Mouse (Mus musculus): Measurements from ENCODE around the gene RPS10-NUDT3.

The RPS10-NUDT3 gene

GRCm38 (mm10) chr17:27609576-27609975, 25.4 kb downstream of the RPS10-NUDT3 start:
- no peak for DNase-seq (ENCODE audit: low read depth, low spot score)
- Histone ChIP-seq H3K36me3 (ENCODE audit: control insufficient read depth, insufficient read depth, low read length, poor library complexity, severe bottlenecking) (no peaks in the 10 kb centered on the region), H3K27me3 (ENCODE audit: control insufficient read depth, insufficient read depth, low read length, poor library complexity, severe bottlenecking) (no peaks in the 10 kb centered on the region)

DNA sequence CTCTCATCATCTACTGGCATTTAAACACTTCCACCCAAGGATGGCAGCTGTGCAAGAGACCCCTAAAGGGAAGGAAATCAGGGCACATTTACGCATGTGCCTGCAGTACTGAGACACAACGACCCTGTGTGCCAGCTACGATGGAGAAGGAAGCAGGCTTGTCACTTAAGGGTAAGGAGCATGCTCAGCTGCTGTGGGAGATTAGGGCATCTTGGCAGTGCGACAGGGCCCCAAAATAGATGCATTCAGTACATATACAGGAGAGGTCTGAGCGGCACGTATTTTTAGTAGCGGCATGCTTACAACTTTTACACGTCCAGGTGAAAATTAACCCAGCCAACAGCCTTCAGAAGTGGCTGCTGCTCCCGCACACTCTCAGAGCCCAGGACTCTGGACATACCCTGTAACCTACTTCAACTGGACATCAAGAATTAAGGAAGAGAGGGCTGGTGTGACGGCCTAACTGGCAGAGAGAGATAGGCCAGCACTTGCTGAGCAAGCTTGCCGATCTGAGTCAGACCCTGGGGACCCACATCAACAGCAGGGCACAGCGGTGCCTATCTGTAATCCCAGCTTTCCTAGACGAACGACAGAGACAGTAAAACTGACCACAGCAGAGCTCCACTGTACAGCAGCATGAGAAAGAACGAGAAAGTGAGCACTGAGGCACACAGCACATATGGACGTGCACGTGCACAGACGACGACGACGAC, 31.3 kb downstream of the RPS10-NUDT3 start:
- Histone ChIP-seq H3K27me3 (ENCODE audit: control insufficient read depth, insufficient read depth, low read length, poor library complexity, severe bottlenecking) (no peaks in the 10 kb centered on the region), H3K36me3 (ENCODE audit: control insufficient read depth, insufficient read depth, low read length, poor library complexity, severe bottlenecking) (no peaks in the 10 kb centered on the region)
- DNase-seq (ENCODE audit: low read depth, low spot score), result no peak

DNA sequence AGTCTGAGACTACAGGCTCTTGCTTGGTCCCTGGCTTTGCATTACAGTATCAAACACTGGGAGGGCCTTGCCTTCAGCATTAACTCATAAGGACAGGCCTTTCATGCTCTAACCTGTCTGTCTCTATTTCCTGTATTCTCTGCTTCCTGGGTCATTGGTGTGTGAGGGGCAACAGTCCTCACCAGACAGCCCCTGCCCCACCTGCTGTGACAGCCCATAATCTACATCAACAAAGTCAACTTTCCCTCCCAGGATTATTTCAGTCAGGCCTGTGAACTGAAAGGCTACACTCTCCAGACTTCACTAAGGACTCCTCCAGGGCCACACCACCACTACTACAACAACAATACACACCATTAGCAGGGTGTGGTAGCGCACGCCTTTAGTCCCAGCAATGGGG, 32.0 kb downstream of the RPS10-NUDT3 start:
- DNase-seq (ENCODE audit: low read depth, low spot score), result no peak
- H3K36me3 ChIP-seq (ENCODE audit: control insufficient read depth, insufficient read depth, low read length, poor library complexity, severe bottlenecking), result no peaks in the 10 kb centered on the region
- H3K27me3 ChIP-seq (ENCODE audit: control insufficient read depth, insufficient read depth, low read length, poor library complexity, severe bottlenecking), result no peaks in the 10 kb centered on the region

- H3K36me3 ChIP-seq (ENCODE audit: control insufficient read depth, insufficient read depth, low read length, poor library complexity, severe bottlenecking), result peaks cover 2% of the 10 kb centered on the region; the same call in 1 of the 2 replicates
- DNase-seq (ENCODE audit: low read depth, low spot score), result no peak
- no peaks in the 10 kb centered on the region for H3K27me3 ChIP-seq (ENCODE audit: control insufficient read depth, insufficient read depth, low read length, poor library complexity, severe bottlenecking)
Observed at GRCm38 (mm10) chr17:27600869-27601268, 34.2 kb downstream of the RPS10-NUDT3 start.

DNA sequence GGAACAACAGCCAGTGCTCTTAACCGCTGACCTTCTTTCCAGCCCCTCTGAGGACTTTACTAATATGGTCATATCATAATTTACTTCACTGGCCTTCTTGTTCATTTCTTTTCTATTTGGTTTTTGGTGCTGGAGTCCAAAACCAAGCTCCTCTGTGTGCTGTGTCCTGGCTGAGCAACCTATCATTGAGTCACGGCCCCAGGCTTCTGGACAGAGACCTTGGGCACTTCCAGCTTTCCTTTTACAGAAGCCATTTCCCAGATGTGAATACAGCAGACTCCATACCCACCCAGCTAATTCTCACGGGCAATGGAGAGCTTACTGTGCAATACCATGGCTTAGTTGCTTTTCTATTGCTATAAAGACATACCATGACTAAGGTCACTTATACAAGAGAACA, 34.7 kb downstream of the RPS10-NUDT3 start:
- Histone ChIP-seq H3K27me3 (ENCODE audit: control insufficient read depth, insufficient read depth, low read length, poor library complexity, severe bottlenecking) (no peaks in the 10 kb centered on the region), H3K36me3 (ENCODE audit: control insufficient read depth, insufficient read depth, low read length, poor library complexity, severe bottlenecking) (peaks cover 3% of the 10 kb centered on the region)
- DNase-seq (ENCODE audit: low read depth, low spot score), result no peak

DNA sequence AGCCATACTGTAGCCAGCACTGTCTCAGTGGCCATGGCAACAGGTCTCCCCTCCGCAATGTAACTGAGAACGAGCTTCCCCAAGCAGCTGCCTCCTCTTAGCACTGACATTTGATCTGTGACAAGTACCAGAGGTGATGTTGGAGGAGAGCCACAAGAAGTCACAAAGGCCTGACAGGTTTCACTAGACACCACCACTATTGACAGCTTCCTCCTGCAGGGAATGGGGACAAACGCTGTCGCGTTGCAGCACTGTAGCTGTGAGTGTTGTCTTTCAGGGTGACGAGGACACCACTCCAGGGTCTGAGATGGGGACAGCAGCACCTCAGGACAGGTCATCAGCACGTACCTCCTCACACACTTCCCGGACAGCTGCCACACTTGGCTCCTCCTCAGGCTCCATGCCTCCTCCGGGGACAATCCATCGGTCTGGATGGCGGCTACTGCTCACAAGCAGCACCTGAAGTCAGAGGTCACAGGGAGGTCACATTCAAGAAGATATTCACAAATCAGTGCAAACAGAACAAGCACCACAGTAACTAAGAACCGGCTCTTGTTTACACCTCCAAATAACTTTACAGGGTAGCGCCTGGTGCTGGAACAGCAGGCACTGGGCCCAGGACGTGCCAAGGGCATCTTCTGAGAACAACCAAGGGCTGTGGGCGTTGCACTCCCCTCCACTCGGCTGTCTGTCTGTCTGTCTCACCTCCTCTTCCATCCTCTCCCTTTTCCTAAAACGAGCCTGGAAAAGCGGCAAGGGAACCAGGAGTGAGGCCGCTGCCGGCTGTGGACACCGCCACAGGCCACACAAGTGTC, 38.4 kb downstream of the RPS10-NUDT3 start:
- DNase-seq (ENCODE audit: low read depth, low spot score), result no peak
- Histone ChIP-seq H3K36me3 (ENCODE audit: control insufficient read depth, insufficient read depth, low read length, poor library complexity, severe bottlenecking) (peaks cover 3% of the 10 kb centered on the region), H3K27me3 (ENCODE audit: control insufficient read depth, insufficient read depth, low read length, poor library complexity, severe bottlenecking) (no peaks in the 10 kb centered on the region)

DNA sequence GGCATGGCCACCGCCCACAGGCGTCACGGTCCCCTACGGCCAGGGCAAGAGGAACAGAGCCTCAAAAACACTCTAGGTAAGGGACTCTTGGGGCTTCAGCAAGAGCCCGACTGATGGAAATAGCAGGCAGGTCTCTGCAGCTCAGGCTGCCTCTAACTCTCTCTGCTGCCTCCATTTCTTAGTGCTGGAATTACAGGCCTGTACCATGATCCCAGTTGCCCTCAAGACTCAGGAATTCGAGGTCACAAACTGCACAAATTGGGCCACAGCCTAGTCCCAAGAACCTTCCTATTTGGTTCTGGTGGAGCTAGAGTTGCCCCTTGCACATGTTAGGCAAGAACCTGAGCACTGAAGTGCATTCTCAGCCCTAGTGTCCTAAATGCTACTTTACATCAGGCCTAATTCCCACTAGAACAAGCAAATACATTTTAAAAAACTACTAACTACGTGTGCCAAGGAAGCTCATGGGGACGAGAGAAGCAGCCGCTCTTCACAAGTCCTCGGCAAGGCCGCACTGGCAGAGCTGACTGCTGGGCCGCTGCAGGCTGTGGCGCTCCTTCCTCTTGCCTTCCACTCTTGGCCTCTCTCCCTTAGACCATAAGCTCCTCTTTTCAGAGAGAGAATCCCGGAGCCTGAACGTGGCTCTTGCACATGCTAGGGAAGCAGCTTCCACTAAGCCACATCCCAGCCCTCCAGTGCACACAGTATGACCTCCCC, 39.2 kb downstream of the RPS10-NUDT3 start:
- peaks cover 3% of the 10 kb centered on the region for H3K36me3 ChIP-seq (ENCODE audit: control insufficient read depth, insufficient read depth, low read length, poor library complexity, severe bottlenecking)

DNA sequence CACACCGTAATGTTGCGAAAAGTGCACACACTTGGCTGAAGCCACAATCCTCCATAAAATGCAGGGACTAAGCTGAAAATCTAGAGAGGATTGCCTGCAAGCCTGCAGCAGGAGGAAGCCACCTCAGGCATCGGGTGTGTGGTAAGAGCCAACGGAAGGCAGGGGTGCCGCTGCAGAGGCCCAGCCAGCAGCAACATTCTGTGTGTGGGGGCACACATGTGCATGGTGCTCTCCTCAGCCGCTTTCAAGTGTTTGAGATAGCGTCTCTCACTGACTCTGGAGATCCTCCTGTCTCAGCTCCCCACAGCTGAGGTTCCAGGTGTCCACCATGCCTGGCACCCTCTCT, 42.5 kb downstream of the RPS10-NUDT3 start:
- DNase-seq (ENCODE audit: low read depth, low spot score), result no peak
- Histone ChIP-seq H3K36me3 (ENCODE audit: control insufficient read depth, insufficient read depth, low read length, poor library complexity, severe bottlenecking) (peaks cover 3% of the 10 kb centered on the region), H3K27me3 (ENCODE audit: control insufficient read depth, insufficient read depth, low read length, poor library complexity, severe bottlenecking) (no peaks in the 10 kb centered on the region)

More for the DNA sequence above, 39.2 kb downstream of the RPS10-NUDT3 start:
- H3K27me3 ChIP-seq (ENCODE audit: control insufficient read depth, insufficient read depth, low read length, poor library complexity, severe bottlenecking), result no peaks in the 10 kb centered on the region
- no peak for DNase-seq (ENCODE audit: low read depth, low spot score)

GRCm38 (mm10) chr17:27591826-27592564, 43.0 kb downstream of the RPS10-NUDT3 start:
- DNase-seq (ENCODE audit: low read depth, low spot score), result peak; percentile 52
- Histone ChIP-seq H3K27me3 (ENCODE audit: control insufficient read depth, insufficient read depth, low read length, poor library complexity, severe bottlenecking) (no peaks in the 10 kb centered on the region), H3K36me3 (ENCODE audit: control insufficient read depth, insufficient read depth, low read length, poor library complexity, severe bottlenecking) (peaks cover 3% of the 10 kb centered on the region)

DNA sequence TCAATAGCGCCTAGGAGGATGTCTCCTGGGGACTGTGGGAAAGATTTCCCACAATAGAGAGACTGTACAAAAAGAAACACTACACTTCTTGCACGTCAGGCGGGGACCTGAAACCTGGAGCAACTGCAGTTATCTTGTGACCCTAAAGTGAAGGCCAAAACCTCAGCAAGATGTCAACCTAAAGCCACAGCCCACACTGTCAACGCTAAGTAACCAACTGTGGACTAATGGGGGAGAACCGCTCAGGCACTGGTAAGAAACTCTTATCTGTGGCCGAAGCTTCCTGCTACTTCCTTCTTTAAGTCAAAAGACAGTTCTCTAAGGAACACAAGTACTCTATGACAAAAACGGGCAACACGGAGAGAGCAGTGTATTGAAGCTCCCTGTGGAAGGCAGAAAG, 46.8 kb downstream of the RPS10-NUDT3 start:
- no peaks in the 10 kb centered on the region for H3K27me3 ChIP-seq (ENCODE audit: control insufficient read depth, insufficient read depth, low read length, poor library complexity, severe bottlenecking)
- DNase-seq (ENCODE audit: low read depth, low spot score), result peak; percentile 52
- H3K36me3 ChIP-seq (ENCODE audit: control insufficient read depth, insufficient read depth, low read length, poor library complexity, severe bottlenecking), result no peaks in the 10 kb centered on the region

DNA sequence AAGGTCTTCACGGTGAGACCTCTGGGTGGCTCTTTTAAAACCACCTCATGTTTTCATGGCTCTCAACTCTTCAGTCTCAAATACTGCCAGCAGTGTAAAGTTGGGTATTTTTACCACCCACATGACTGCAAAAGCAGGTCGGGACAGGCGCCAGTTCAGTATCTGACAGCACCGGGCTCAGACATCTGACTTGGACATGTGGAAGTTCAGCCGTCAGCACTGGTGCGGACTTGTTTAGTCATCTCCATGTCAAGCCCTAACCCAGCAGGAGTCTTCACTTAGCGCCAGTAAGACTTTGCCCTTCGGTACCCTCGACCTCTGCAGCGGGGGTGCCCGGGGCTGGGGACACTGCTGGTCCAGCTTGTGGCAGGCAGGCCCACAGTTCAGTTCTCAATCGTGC, 47.8 kb downstream of the RPS10-NUDT3 start:
- H3K27me3 ChIP-seq (ENCODE audit: control insufficient read depth, insufficient read depth, low read length, poor library complexity, severe bottlenecking), result no peaks in the 10 kb centered on the region
- no peak for DNase-seq (ENCODE audit: low read depth, low spot score)

DNA sequence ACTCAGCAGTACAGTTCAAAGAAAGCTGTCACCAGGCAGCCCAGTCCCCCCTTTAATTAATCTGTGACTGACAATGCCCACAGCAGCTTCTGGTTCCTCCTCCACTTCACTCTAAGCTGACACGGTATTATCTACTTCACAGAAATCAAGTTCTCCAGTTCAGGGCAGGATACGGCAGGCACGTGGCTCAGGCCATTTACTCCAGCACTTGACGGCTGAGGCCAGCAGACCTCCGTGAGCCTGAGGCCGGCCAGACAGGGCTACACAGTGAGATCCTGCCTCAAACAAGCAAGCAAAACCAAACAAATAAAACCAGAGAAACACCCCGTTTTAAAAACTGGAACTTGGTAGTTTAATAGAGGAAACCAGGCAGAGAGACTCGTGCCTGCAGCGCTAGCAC, 48.4 kb downstream of the RPS10-NUDT3 start:
- H3K27me3 ChIP-seq (ENCODE audit: control insufficient read depth, insufficient read depth, low read length, poor library complexity, severe bottlenecking), result no peaks in the 10 kb centered on the region
- H3K36me3 ChIP-seq (ENCODE audit: control insufficient read depth, insufficient read depth, low read length, poor library complexity, severe bottlenecking), result no peaks in the 10 kb centered on the region; the same call in 1 of the 2 replicates
- DNase-seq (ENCODE audit: low read depth, low spot score), result no peak

More for the DNA sequence above, 47.8 kb downstream of the RPS10-NUDT3 start:
- no peaks in the 10 kb centered on the region; the same call in 1 of the 2 replicates for H3K36me3 ChIP-seq (ENCODE audit: control insufficient read depth, insufficient read depth, low read length, poor library complexity, severe bottlenecking)

DNA sequence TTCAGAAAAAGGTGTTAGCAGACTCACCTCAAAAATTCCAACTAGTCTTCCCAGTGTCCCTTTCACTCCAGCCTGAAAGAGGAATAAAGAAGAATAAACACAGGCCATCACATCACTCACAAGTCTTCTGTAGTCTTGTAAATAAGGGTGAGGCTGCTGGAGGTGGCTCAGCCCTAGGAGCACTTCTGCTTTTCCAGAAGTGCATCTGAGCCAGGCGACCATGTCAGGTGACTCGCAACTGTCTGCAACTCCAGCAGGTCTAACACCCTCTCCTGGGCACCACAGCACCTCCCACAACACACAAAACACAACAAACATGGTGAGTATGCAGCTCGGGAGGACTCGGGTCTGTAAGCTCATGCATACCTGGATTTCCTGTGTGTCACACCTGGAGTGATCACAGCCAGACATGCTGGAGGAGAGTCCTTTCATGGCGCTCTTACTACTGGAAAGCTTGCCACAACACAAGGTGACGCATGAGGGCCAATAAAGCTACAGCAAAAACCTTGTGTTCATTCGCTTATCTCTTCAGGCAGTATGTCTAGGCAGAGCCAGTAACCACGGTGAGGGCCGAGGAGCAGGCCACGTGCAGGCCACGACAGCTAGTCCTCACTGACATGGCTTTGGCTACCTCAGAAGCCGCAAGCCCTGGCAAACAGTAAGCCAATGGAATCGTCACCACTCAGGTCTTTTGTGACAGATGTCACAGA, 51.7 kb downstream of the RPS10-NUDT3 start:
- peaks cover 6% of the 10 kb centered on the region for H3K36me3 ChIP-seq (ENCODE audit: control insufficient read depth, insufficient read depth, low read length, poor library complexity, severe bottlenecking)
- H3K27me3 ChIP-seq (ENCODE audit: control insufficient read depth, insufficient read depth, low read length, poor library complexity, severe bottlenecking), result no peaks in the 10 kb centered on the region
- peak; percentile 36 for DNase-seq (ENCODE audit: low read depth, low spot score)

Data from splenic B cell, adult 2 months (primary cell).